Mouse (Mus musculus): Measurements from ENCODE around the gene Tkt.
"Not testable (repeated sequence)": the region's sequence is repeated elsewhere in the genome, so short reads cannot be mapped to it uniquely, and the experiment has no call there.

Gene Tkt

GRCm38 (mm10) chr14:30556651-30557050 lies 8.5 kb downstream of the Tkt start:
- no peak for DNase-seq

GRCm38 (mm10) chr14:30557730-30558129 lies 9.6 kb downstream of the Tkt start:
- peak; percentile 50 to 60 for DNase-seq

GRCm38 (mm10) chr14:30559321-30559850 lies 11.2 kb downstream of the Tkt start:
- DNase-seq, result peak; percentile 81 to 87

- no peak for DNase-seq
Measured at GRCm38 (mm10) chr14:30560803-30561389, 12.7 kb downstream of the Tkt start.

- DNase-seq, result peak; percentile 79 to 82
Measured at GRCm38 (mm10) chr14:30561470-30562187, 13.5 kb downstream of the Tkt start.

GRCm38 (mm10) chr14:30562343-30562742 lies 14.2 kb downstream of the Tkt start:
- no peak for DNase-seq

- DNase-seq, result peak; percentile 50 to 57
Measured at GRCm38 (mm10) chr14:30564451-30564850, 16.3 kb downstream of the Tkt start.

- no peak for DNase-seq
Measured at GRCm38 (mm10) chr14:30566317-30566716, 18.2 kb downstream of the Tkt start.

- DNase-seq, result no peak
Measured at GRCm38 (mm10) chr14:30568016-30568415, 19.9 kb downstream of the Tkt start.

- peak in 1 of 2 experiments; percentile 49 for DNase-seq
Measured at GRCm38 (mm10) chr14:30570303-30570702, 22.1 kb downstream of the Tkt start.

- DNase-seq, result no peak
Measured at GRCm38 (mm10) chr14:30572253-30572652, 24.1 kb downstream of the Tkt start.

- DNase-seq, result peak in 1 of 2 experiments; percentile 51
Measured at GRCm38 (mm10) chr14:30573235-30573634, 25.1 kb downstream of the Tkt start.

GRCm38 (mm10) chr14:30573983-30574584 lies 25.9 kb downstream of the Tkt start:
- DNase-seq, result peak; percentile 87 to 91

- DNase-seq, result no peak
Measured at GRCm38 (mm10) chr14:30575791-30576190, 27.6 kb downstream of the Tkt start.

- DNase-seq, result no peak
Measured at GRCm38 (mm10) chr14:30576260-30576659, 28.1 kb downstream of the Tkt start.

GRCm38 (mm10) chr14:30577303-30578062 lies 29.3 kb downstream of the Tkt start:
- not testable (repeated sequence) for DNase-seq

GRCm38 (mm10) chr14:30579180-30579579 lies 31.0 kb downstream of the Tkt start:
- no peak for DNase-seq

GRCm38 (mm10) chr14:30579882-30580281 lies 31.7 kb downstream of the Tkt start:
- no peak for DNase-seq

- no peak for DNase-seq
Measured at GRCm38 (mm10) chr14:30581238-30581637, 33.1 kb downstream of the Tkt start.

GRCm38 (mm10) chr14:30584077-30584476 lies 35.9 kb downstream of the Tkt start:
- no peak for DNase-seq

- no peak for DNase-seq
Measured at GRCm38 (mm10) chr14:30584497-30585251, 36.5 kb downstream of the Tkt start.

GRCm38 (mm10) chr14:30585323-30585722 lies 37.2 kb downstream of the Tkt start:
- DNase-seq, result no peak
